Mouse (Mus musculus) liver, embryonic 12.5 days (tissue): ENCODE measurements around the gene Rbl1. TPM values are rescaled to one million over a fixed set of nuclear protein-coding genes. Genes with fewer than 3 reads are reported as not detected.
A peak's percentile ranks its signal among the peaks of the same experiment; 100 is the strongest.

Experiments
- ATAC-seq: fragments of 200-750 bp; cut with Nextera tagmentation; 2 replicates; pipeline ENCODE4 v1.8.0; 2017; ENCODE audit warnings: moderate number of reproducible peaks, mild to moderate bottlenecking, moderate library complexity
- H3K27ac ChIP-seq: fragments of 300-500 bp; sonication (generic); 2 replicates; pipeline ENCODE4 v1.5.1; 2016; ENCODE audit warnings: mild to moderate bottlenecking
- H3K27me3 ChIP-seq: fragments of 300-500 bp; sonication (generic); replicated peaks from 2 replicates; pipeline ENCODE4 v1.6.1; 2016; ENCODE audit warnings: mild to moderate bottlenecking, moderate library complexity
- H3K36me3 ChIP-seq: fragments of 300-500 bp; sonication (generic); 2 replicates; pipeline ENCODE4 v1.6.1; 2016; ENCODE audit warnings: mild to moderate bottlenecking, moderate library complexity
- H3K4me1 ChIP-seq: fragments of 300-500 bp; sonication (generic); 2 replicates; pipeline ENCODE4 v1.6.1; 2016
- H3K4me2 ChIP-seq: fragments of 300-500 bp; sonication (generic); 2 replicates; pipeline ENCODE4 v1.6.1; 2016; ENCODE audit warnings: mild to moderate bottlenecking, moderate library complexity
- H3K4me3 ChIP-seq: fragments of 300-500 bp; sonication (generic); 2 replicates; pipeline ENCODE4 v1.5.1; 2016; ENCODE audit warnings: mild to moderate bottlenecking, moderate library complexity
- H3K9ac ChIP-seq: fragments of 300-500 bp; sonication (generic); 2 replicates; pipeline ENCODE4 v1.6.1; 2016; ENCODE audit warnings: mild to moderate bottlenecking, moderate library complexity
- H3K9me3 ChIP-seq: fragments of 300-500 bp; sonication (generic); replicated peaks from 2 replicates; pipeline ENCODE4 v1.6.1; 2016; ENCODE audit warnings: mild to moderate bottlenecking, moderate library complexity
- WGBS: fragments of 180-500 bp; shearing (Covaris S2); methylation state at CpG from one replicate; pipeline ENCODE4 v1.1.7; 2016; ENCODE audit not compliant: insufficient replicate concordance; 5-methylcytosine and 5-hydroxymethylcytosine counted together
- polyA plus RNA-seq: library from polyadenylated mRNA; unstranded; fragments of >200 nt; fragmentation: Nextera tagmentation; extraction: Ambion mirVana; gene quantifications from 2 replicates; pipeline ENCODE4 v1.2.1, GENCODE M21; 2016

The Rbl1 gene
- polyA plus RNA-seq, 1 experiment from 2014 or later: 27.9 TPM

DNA sequence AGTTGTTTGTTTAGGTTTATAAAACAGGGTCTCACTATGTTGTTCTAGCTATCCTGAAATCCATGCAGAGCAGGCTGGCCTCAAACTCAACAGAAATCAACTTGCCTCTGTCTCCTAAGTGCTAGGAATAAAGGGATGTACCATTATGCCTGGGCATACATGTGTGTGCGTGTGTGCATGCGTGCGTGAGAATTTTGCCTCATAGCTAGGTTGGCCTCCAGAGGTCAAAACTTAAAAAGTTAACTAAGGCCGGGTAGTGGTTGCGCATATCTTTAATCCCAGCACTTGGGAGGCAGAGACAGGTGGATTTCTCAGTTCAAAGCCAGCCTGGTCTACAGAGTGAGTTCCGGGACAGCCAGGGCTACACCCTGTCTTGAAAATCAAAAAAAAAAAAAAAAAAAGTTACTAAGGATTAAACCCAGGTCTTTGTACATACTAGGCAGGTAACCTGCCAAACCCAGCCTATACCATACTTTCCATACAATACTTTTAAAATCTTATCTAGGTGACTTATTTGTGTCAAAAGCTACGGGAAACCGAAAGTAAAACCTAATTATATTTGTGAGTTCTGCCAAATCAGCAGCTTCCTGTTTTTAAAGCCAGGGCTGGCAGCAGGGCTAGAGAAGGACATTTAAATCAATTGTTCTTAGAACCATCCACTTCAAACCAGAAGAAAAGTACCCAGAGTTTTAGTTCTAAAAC lies 73.4 kb downstream of the Rbl1 start:
- Histone ChIP-seq H3K4me1 (peaks cover 40% of the 10 kb centered on the region), H3K9ac (peak overlapping the region; percentile 55), H3K4me3 (peak overlapping the region; percentile 51), H3K36me3 (peaks cover 31% of the 10 kb centered on the region), H3K27ac (peak overlapping the region; percentile 62; the same call in 1 of the 2 replicates), H3K9me3 (no peaks in the 10 kb centered on the region), H3K4me2 (peak overlapping the region; percentile 66), H3K27me3 (no peaks in the 10 kb centered on the region)
- 51% methylated on average over 8 of the region's 8 CpGs for WGBS
- no peak for ATAC-seq

DNA sequence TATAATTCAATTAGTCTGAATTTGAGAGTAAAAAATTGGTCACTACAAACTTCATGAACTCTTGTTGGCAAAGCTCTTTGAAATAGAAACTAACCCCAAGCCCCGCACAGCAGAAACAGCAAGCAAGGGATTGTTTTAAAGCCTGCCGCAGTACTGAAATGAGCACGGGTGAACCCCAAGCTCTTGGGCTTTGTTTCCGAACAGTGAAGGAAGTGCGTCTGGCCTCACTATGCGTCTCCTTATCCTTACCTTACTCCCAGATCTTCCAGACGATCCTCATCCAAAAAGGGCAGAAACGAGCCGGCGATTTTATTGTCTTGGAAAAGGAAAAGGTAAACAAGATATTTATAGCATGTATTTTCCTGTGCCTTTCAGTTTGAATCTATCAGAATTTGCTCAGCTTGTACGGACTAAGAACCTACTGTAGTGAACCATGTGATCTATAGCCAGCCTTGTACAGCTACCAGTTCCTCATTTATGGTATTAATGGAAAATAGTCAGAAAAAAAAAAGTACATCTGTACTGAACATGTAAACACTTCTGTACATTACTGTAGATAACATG lies 74.7 kb downstream of the Rbl1 start:
- 72% methylated on average over 11 of the region's 11 CpGs for WGBS
- no peak overlapping the region for H3K4me2 ChIP-seq
- ATAC-seq: no peak
- no peaks in the 10 kb centered on the region for H3K27me3 ChIP-seq
- H3K27ac ChIP-seq: no peak overlapping the region
- no peaks in the 10 kb centered on the region for H3K9me3 ChIP-seq
- no peak overlapping the region for H3K9ac ChIP-seq
- no peak overlapping the region for H3K4me3 ChIP-seq
- H3K36me3 ChIP-seq: peaks cover 44% of the 10 kb centered on the region
- peaks cover 33% of the 10 kb centered on the region for H3K4me1 ChIP-seq

DNA sequence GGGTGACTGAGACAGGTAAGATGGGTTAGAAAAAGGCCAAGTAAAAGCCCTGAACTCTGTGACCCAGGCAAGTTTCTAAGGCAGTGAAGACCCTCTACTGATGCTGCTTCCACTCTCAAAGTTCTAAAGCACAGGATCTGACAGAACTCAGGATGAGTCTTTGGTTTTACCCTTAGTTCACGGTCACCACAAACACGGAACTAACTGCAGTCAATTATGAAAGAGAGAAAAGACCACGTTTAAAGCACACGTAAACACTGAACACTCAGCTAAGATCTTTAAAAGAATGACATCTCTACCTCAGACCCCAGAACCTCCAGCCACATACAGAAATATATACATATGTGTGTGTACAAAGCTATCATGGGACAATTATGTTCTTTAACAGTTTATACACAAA lies 75.2 kb downstream of the Rbl1 start:
- H3K36me3 ChIP-seq: peaks cover 47% of the 10 kb centered on the region
- no peaks in the 10 kb centered on the region for H3K9me3 ChIP-seq
- no peak overlapping the region for H3K4me2 ChIP-seq
- no peak overlapping the region for H3K4me3 ChIP-seq
- no peak for ATAC-seq
- 78% methylated on average over 4 of the region's 4 CpGs for WGBS
- H3K9ac ChIP-seq: no peak overlapping the region
- no peaks in the 10 kb centered on the region for H3K27me3 ChIP-seq
- H3K4me1 ChIP-seq: peaks cover 32% of the 10 kb centered on the region
- no peak overlapping the region for H3K27ac ChIP-seq

DNA sequence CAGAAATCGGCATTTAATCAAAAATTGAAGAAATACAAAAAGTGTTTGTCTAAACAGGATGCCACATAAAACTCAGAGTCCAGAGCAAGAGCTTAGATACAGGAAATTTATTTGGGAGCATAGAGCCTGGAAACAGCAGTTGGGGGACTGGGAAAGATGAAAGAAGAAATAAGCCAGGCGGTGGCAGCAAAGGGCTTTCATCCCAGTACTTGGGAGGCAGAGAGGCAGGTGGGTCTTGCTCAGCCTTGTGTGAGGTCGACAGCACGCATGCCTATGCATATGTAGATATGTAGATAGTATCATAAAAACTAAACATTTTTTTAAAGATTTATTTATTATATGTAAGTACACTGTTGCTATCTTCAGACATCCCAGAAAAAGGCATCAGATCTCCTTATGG lies 76.3 kb downstream of the Rbl1 start:
- ATAC-seq: no peak
- WGBS: 70% methylated on average over 4 of the region's 4 CpGs

DNA sequence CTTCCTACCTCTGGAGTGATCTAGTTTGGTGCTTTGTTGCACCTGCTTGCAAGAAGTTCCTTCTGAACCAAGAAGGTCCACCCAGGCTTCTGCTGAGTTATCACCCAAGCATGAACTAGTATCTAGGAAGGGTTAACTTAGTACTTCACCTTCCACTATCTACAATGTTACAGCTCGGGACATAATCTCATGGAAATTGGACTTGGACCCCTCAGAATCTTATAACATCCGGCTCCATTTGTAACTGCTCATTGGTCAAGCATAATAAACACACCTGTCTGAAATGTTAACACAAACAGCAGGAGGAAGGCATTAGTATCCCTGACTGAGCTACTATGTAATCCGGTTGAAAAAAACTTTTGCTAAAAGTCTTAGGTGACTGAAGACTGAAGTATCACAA lies 77.0 kb downstream of the Rbl1 start:
- H3K4me1 ChIP-seq: peaks cover 16% of the 10 kb centered on the region
- peaks cover 57% of the 10 kb centered on the region for H3K36me3 ChIP-seq
- no peak overlapping the region for H3K9ac ChIP-seq
- 79% methylated on average over 3 of the region's 3 CpGs for WGBS
- H3K9me3 ChIP-seq: no peaks in the 10 kb centered on the region
- no peak overlapping the region for H3K4me3 ChIP-seq
- no peak for ATAC-seq
- H3K4me2 ChIP-seq: no peak overlapping the region
- H3K27me3 ChIP-seq: no peaks in the 10 kb centered on the region
- H3K27ac ChIP-seq: no peak overlapping the region

More for the DNA sequence above, 76.3 kb downstream of the Rbl1 start:
- no peaks in the 10 kb centered on the region for H3K9me3 ChIP-seq
- H3K9ac ChIP-seq: no peak overlapping the region
- no peak overlapping the region for H3K4me2 ChIP-seq
- peaks cover 50% of the 10 kb centered on the region for H3K36me3 ChIP-seq
- no peaks in the 10 kb centered on the region for H3K27me3 ChIP-seq
- H3K4me1 ChIP-seq: peaks cover 22% of the 10 kb centered on the region
- no peak overlapping the region for H3K4me3 ChIP-seq
- no peak overlapping the region for H3K27ac ChIP-seq

DNA sequence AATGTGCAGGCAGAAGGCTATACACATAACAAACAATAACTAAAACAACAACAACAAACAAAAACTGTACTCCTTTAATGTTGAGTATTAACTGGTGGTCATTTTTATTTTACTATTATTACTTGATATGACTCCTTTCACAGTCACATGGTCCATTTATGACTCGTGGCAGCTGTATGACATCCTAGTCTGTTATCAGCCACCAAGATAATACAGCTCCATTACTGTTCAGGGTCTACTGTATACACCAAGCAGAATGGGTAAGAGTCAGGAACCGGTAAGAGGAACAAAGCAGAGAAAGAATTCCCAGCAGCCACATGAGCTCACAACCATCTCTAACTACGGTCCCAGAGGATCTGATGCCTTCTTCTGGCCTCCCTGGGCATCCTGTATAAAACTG lies 79.1 kb downstream of the Rbl1 start:
- ATAC-seq: no peak
- H3K9ac ChIP-seq: no peak overlapping the region
- H3K4me1 ChIP-seq: peaks cover under 1% of the 10 kb centered on the region; the same call in 1 of the 2 replicates
- H3K9me3 ChIP-seq: no peaks in the 10 kb centered on the region
- H3K27me3 ChIP-seq: no peaks in the 10 kb centered on the region
- no peak overlapping the region for H3K4me3 ChIP-seq
- H3K36me3 ChIP-seq: peaks cover 77% of the 10 kb centered on the region
- no peak overlapping the region for H3K27ac ChIP-seq
- H3K4me2 ChIP-seq: no peak overlapping the region
- 76% methylated on average over 3 of the region's 3 CpGs for WGBS

DNA sequence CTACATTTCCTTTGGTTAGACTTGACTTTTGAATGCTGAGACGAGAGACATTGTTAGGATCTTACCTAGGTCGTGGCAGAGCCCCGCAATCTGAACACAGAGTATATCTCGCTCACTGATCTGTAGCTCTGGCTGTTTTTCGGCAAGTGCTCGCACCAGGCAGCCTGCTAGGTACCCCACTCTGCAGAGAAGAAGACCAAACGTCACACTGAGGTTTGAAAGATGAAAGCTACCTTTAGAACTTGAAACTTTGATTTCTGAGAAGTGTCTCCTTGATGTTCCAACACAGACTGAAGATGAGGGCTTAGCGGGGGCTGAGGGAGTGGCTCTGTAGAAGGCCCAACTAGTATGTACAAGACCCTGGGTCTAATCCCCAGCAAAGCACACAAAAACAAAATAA lies 82.6 kb downstream of the Rbl1 start:
- Histone ChIP-seq H3K4me2 (no peak overlapping the region), H3K9ac (no peak overlapping the region), H3K4me1 (0 out of 2 replicates have a peak, but pooled peaks cover 3% of the 10 kb centered on the region), H3K4me3 (no peak overlapping the region), H3K9me3 (no peaks in the 10 kb centered on the region), H3K27me3 (no peaks in the 10 kb centered on the region), H3K27ac (no peak overlapping the region), H3K36me3 (peaks cover 75% of the 10 kb centered on the region)
- WGBS: 80% methylated on average over 8 of the region's 8 CpGs
- no peak for ATAC-seq

DNA sequence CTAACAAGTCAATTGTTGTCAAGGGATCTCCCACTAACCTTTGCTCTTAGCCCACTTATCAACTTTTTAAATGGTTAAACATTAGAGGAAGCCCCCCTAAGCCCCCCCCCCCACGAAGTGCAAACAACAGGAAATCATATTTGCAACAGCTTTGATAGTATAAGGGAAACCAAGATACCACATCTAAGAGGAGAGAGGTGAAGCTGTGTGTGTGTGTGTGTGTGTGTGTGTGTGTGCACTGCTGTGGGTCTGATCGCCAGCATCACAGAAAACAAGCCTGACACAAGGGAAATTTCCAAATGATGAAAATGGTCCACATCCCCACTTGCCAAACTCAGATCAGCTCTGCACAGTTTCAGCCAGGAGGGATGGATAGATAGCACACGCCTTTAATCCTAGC lies 85.3 kb downstream of the Rbl1 start:
- H3K27ac ChIP-seq: no peak overlapping the region
- ATAC-seq: no peak
- H3K4me1 ChIP-seq: 0 out of 2 replicates have a peak, but pooled peaks cover 3% of the 10 kb centered on the region
- no peaks in the 10 kb centered on the region for H3K9me3 ChIP-seq
- H3K4me2 ChIP-seq: no peak overlapping the region
- H3K9ac ChIP-seq: no peak overlapping the region
- peaks cover 75% of the 10 kb centered on the region for H3K36me3 ChIP-seq
- H3K27me3 ChIP-seq: no peaks in the 10 kb centered on the region
- H3K4me3 ChIP-seq: no peak overlapping the region
- WGBS: 53% methylated on average over 3 of the region's 3 CpGs

DNA sequence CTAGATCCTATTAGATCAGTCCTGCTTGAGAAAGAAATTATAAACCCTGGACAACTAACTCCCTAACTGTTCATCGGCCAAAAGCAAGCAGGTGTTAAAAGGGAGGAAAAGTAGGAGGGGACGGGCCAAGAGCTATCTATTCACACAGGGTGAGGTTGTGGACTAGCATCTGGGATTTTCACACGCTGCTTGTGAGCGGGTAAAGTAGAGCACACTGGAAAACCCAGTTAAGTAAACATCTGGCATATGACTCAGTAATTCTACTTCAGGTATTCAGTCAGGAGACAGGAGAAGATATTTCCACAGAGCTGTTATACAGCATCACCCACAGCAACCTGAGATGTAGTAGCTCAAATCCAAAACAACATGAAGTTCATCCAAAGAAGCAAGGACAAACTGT lies 85.8 kb downstream of the Rbl1 start:
- Histone ChIP-seq H3K4me3 (no peak overlapping the region), H3K4me2 (no peak overlapping the region), H3K36me3 (peaks cover 80% of the 10 kb centered on the region), H3K9me3 (no peaks in the 10 kb centered on the region), H3K4me1 (0 out of 2 replicates have a peak, but pooled peaks cover 3% of the 10 kb centered on the region), H3K27ac (no peak overlapping the region), H3K9ac (no peak overlapping the region), H3K27me3 (no peaks in the 10 kb centered on the region)
- ATAC-seq: no peak
- 72% methylated on average over 4 of the region's 4 CpGs for WGBS

DNA sequence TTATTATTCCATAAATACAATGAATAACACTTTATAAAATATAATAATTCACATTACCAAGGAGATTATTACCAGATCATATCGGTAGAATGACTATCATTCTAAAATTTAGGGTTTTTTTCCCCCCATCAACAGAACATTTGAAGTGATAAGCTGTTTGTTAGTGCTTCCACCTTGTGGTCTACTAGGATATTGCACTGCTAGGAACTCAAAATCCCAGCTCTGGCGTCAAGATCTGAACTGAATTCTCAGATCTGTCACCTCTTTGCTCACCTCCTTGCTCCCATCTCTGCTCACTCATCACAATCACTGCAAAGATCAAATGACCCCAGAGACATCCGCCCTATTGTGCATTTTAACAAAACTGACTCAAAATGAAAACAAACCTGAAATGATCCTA lies 87.4 kb downstream of the Rbl1 start:
- Histone ChIP-seq H3K9ac (no peak overlapping the region), H3K36me3 (peaks cover 79% of the 10 kb centered on the region), H3K27ac (no peak overlapping the region), H3K4me3 (no peak overlapping the region), H3K27me3 (no peaks in the 10 kb centered on the region), H3K4me2 (no peak overlapping the region), H3K9me3 (no peaks in the 10 kb centered on the region), H3K4me1 (0 out of 2 replicates have a peak, but pooled peaks cover 3% of the 10 kb centered on the region)
- 21% methylated on average over 3 of the region's 3 CpGs for WGBS
- ATAC-seq: no peak

DNA sequence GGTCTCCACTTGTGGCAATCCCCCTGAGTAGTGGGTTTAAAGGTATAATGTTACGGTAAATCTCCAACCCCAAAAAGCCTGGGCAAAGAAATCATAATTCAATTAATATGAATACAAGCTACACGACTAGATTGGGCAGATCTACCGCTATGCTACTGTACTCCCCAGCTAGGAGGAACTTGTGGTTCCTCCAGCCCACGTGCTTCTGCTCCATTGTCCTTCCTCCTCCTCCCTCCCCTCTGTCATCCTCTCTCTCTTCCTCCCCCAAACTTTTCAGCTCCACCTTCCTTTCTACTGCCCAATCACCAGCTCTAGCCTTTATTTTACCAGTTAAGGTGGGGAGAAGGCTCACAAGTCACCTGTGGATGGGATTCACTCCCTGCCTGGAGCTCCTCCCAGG lies 96.1 kb downstream of the Rbl1 start:
- H3K36me3 ChIP-seq: peaks cover 82% of the 10 kb centered on the region
- WGBS: 54% methylated on average over 4 of the region's 4 CpGs
- no peak overlapping the region for H3K27ac ChIP-seq
- H3K27me3 ChIP-seq: no peaks in the 10 kb centered on the region
- H3K9ac ChIP-seq: no peak overlapping the region
- no peak overlapping the region for H3K4me3 ChIP-seq
- no peak overlapping the region for H3K4me2 ChIP-seq
- H3K9me3 ChIP-seq: no peaks in the 10 kb centered on the region
- ATAC-seq: no peak
- no peaks in the 10 kb centered on the region for H3K4me1 ChIP-seq

DNA sequence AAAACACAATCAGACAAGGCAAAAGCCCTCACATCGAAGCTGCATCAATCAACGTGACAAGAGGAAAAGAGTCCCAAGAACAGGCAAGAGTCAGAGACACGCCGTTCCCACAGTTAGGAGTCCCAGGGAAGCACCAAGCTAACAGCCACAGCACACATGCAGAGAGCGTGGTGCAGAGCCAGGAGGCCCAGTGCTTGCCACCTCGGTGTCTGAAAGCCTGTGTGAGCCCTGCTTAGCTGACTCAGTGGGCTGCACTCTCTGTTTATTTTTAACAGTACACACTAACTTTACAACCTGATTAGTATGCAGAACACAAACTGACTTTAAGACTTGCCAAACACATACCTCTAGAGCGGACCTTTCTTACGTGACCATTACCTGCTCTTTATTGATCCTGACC lies 99.9 kb downstream of the Rbl1 start:
- no peaks in the 10 kb centered on the region for H3K4me1 ChIP-seq
- H3K27ac ChIP-seq: no peak overlapping the region
- H3K36me3 ChIP-seq: peaks cover 83% of the 10 kb centered on the region
- no peak for ATAC-seq
- no peaks in the 10 kb centered on the region for H3K27me3 ChIP-seq
- H3K9ac ChIP-seq: no peak overlapping the region
- WGBS: 78% methylated on average over 8 of the region's 8 CpGs
- H3K4me3 ChIP-seq: no peak overlapping the region
- no peak overlapping the region for H3K4me2 ChIP-seq
- no peaks in the 10 kb centered on the region for H3K9me3 ChIP-seq
